Mouse (Mus musculus): Measurements from ENCODE around the gene Cilp2. TPM values are rescaled to one million over a fixed set of nuclear protein-coding genes. Genes with fewer than 3 reads are reported as not detected.

Gene Cilp2
- total RNA-seq, 1 experiment from 2014 or later = not detected

GRCm38 (mm10) chr8:69902163-69903062 lies 14.9 kb upstream of the Cilp2 start, which contains the start of the genes Tssk6, Ndufa13 and Yjefn3:
Gene Tssk6 (plus strand): TSS chr8:69902184.
Gene Ndufa13 (minus strand): TSS chr8:69902558.
Gene Yjefn3 (minus strand): TSS chr8:69902712.
- peak; percentile 7; the same call in 1 of the 2 replicates for ATAC-seq (ENCODE audit: extremely low read depth, insufficient number of reproducible peaks, low FRiP score, poor library complexity, severe bottlenecking)

GRCm38 (mm10) chr8:69901484-69902162 lies 14.1 kb upstream of the Cilp2 start:
- peak; percentile 84 for ATAC-seq (ENCODE audit: extremely low read depth, insufficient number of reproducible peaks, low FRiP score, poor library complexity, severe bottlenecking)

DNA sequence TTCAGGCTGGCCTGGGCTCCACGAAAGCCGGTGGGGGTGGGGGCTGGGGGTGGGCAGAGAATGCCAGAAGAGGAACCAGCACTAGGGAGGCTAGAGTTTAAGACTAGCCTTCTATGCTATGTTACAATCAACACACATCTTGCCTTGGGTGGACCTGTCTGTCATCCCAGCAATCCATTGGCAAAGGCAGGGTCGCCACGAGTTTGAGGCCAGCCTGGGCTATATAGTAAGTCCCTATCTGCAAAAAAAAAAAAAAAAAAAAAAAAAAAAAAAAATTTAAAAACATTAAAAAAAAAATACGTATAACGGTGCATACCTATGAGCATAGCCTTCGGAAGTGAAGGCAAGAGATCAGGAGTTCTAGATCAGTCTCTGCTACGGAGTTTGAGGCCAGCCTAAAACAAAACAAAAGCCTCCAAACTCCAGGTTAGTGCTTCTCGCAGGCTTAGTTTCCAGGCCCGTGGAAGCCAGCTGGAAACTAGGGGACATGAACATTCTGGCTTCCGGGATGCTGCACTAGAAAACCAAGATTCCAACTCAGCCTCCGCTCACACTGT lies 13.5 kb upstream of the Cilp2 start:
- ATAC-seq (ENCODE audit: extremely low read depth, insufficient number of reproducible peaks, low FRiP score, poor library complexity, severe bottlenecking) = no peak

GRCm38 (mm10) chr8:69899876-69900275 lies 12.4 kb upstream of the Cilp2 start:
- no peak for ATAC-seq (ENCODE audit: extremely low read depth, insufficient number of reproducible peaks, low FRiP score, poor library complexity, severe bottlenecking)

DNA sequence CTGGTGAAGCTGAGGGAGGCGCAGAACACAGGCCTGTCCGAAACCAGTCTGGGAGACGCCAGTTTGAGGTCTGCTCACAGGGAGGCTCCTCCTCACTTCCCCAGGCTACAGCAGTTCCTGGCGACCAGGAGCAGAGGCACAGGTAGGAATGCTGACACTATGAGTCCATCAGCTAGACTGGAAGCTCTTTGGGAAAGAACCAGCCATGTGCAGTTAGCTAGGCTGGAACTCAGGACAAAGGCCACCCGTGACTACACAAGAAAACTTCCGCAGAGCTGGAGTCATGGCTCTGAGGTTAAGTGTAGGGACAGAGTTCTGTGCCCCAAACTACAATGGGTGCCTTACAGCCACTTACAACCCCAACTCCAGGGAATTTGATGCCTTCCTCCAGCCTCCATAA lies 10.4 kb upstream of the Cilp2 start:
- ATAC-seq (ENCODE audit: extremely low read depth, insufficient number of reproducible peaks, low FRiP score, poor library complexity, severe bottlenecking) = no peak

- ATAC-seq (ENCODE audit: extremely low read depth, insufficient number of reproducible peaks, low FRiP score, poor library complexity, severe bottlenecking) = no peak
Observed at GRCm38 (mm10) chr8:69895772-69896451, 8.4 kb upstream of the Cilp2 start.

GRCm38 (mm10) chr8:69894836-69895332 lies 7.4 kb upstream of the Cilp2 start:
- no peak for ATAC-seq (ENCODE audit: extremely low read depth, insufficient number of reproducible peaks, low FRiP score, poor library complexity, severe bottlenecking)

DNA sequence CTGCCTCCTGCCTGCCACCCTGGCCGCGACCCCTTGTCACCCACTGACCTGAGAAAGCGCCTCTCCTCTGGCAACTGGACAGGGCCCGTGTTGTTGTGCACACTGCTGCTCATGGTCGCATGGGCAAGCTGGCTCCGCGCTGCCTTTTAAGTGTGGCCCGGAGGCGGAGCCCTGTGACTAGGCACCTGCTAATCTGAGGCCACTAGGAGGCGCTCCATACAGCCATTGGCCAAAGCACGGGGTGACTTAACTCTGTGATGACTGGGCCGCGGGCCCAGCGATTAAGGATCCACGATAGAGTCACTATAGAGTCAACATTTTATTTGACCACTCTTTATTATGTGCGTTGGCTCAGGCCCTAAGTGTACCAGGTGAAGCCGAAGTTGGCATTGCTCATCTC lies 6.4 kb upstream of the Cilp2 start:
- no peak for ATAC-seq (ENCODE audit: extremely low read depth, insufficient number of reproducible peaks, low FRiP score, poor library complexity, severe bottlenecking)

- no peak for ATAC-seq (ENCODE audit: extremely low read depth, insufficient number of reproducible peaks, low FRiP score, poor library complexity, severe bottlenecking)
Observed at GRCm38 (mm10) chr8:69890813-69891241, 3.3 kb upstream of the Cilp2 start.

DNA sequence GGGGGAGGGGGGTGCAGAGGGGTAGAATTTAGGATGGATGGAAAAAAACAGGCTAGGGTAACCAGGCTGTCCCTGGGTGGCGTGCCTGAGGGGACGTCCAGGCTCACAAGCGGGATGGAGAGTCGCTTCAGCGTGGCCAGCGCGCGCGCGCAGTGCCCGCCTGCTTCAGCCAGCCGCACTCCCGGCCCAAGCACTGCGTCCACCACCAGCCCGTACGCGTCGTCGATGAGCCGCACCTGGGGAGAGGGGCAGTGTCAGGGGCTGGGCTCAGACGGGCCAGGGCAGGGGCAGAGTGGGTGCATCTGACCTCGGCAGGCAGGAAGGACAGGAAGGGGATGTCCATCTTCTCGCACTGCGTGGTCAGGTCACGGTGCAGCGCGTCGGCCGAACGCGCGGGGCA lies 1.4 kb upstream of the Cilp2 start:
- ATAC-seq (ENCODE audit: extremely low read depth, insufficient number of reproducible peaks, low FRiP score, poor library complexity, severe bottlenecking) = no peak

DNA sequence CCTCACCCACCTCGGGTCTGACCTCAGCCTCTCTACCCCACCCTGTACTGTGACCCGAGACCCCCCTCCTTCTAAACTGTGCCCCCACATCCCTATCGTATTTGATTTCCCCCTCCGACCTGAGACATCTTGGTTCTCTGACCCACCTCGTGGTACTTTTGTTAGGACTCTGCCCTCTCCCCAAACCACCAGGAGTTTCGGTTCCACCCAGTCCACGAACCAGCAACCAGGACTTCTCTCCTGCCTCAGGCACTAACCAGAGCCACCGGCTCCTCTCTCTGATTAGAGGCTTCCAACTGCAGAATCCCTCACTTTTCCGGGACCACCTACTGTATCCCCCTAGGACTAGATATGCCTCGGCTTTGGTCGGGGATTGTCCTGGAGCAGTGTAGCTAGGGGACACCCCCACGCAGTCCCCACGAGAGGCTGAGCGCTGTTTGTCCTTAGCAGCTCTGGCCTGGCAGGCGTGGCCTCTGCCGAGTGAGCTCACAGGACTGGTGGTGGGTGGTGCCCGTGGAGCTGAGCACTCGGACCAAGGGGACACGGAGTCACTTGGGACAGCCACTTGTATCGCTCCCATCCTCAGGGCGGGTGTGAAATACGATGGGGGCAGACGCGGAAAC lies 868 bp upstream of the Cilp2 start:
- no peak for ATAC-seq (ENCODE audit: extremely low read depth, insufficient number of reproducible peaks, low FRiP score, poor library complexity, severe bottlenecking)

GRCm38 (mm10) chr8:69884141-69884540 lies 3.3 kb downstream of the Cilp2 start:
- ATAC-seq (ENCODE audit: extremely low read depth, insufficient number of reproducible peaks, low FRiP score, poor library complexity, severe bottlenecking) = no peak

DNA sequence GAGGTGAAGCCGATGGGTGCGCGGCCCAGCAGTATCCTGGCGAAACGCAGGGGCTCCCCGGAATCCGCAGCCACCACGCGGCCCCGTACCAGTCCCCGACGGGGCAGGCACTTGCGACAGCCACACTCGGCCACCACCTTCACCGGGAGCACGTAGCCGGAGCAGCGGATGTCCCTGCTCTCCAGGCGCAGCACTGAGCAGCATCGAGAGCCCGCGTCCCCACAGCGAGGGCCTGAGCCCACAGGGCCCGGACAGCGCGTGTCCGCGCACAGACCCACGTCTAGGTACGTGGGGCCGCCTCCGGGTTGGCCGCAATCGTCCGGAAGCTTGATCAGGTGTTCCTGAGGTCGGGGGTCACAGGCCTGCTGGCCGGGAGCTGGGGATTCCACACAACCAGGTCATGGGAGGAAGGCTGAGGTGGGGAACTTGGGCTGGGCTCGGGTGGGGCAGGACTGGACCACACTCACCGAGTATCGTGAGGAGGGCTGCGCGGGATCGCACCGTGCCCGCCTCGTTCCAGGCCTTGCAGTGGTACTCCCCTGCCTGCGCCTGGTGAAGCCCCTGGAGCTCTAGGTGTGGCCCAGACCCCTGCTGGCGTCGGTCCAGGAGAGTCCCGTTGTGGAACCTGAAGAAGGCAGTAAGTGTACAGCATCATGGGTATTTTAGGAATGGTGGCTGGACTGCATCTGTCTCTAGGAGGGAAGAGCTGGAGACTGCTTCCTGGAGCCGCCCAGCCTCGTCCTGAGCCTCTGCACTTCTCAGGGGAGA lies 4.5 kb downstream of the Cilp2 start:
- ATAC-seq (ENCODE audit: extremely low read depth, insufficient number of reproducible peaks, low FRiP score, poor library complexity, severe bottlenecking) = no peak

- ATAC-seq (ENCODE audit: extremely low read depth, insufficient number of reproducible peaks, low FRiP score, poor library complexity, severe bottlenecking) = no peak
Observed at GRCm38 (mm10) chr8:69882021-69882756, 5.3 kb downstream of the Cilp2 start.

DNA sequence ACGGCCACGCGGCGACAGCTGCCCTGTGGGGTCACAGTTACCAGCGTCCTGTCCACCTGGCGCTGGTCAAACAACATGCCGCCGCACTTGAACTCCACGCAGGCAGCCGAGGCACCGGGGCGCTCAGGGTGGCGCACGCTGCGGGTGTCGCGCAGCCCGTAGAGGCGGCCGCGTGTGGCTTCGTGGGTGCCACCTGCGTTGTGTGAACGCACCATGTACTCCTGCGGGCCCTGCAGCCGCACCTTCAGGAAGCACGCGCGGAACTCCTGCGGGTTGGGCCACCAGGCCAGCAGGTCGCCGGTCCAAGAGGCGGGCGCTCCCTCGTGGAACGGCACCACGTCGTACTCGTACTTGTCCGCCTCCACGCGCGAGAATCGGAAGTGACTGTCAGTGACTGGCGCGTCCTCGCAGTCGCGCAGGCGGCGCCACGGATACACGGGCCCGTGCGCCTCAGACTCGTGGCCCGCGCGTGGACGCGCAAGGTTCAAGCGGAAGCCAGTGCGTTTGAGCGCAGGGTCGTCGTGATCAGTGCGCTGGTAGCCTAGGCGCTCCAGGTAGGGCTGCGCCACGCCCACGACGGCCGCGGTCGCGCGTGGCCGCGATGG lies 6.1 kb downstream of the Cilp2 start:
- ATAC-seq (ENCODE audit: extremely low read depth, insufficient number of reproducible peaks, low FRiP score, poor library complexity, severe bottlenecking) = no peak

DNA sequence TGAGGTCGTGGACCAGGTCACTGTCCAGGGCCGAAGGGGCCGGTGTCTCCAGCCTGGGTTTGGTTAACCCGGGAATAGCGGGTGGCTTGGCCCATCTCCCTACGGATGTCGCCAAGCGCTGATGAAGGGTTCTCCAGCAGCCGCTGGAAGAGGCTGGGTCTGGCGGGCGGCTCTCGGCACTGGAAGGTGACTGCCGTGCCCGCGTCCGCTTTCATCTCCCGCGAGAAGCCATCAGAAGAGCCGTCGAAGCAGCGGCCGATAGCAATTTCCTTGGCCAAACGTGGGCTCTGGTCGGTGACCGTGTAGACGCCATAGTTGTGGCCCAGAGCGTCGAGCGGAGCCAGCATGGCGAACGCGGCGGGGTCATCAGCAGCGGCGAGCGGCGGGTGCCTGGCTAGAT lies 6.6 kb downstream of the Cilp2 start:
- ATAC-seq (ENCODE audit: extremely low read depth, insufficient number of reproducible peaks, low FRiP score, poor library complexity, severe bottlenecking) = no peak

GRCm38 (mm10) chr8:69879678-69880077 lies 7.8 kb downstream of the Cilp2 start:
- no peak for ATAC-seq (ENCODE audit: extremely low read depth, insufficient number of reproducible peaks, low FRiP score, poor library complexity, severe bottlenecking)

All from neutrophil, adult 5-6 weeks (primary cell).